Mouse (Mus musculus) limb, embryonic 11.5 days (tissue): Measurements from ENCODE around the gene Lypd6. TPM values are rescaled to one million over a fixed set of nuclear protein-coding genes. Genes with fewer than 3 reads are reported as not detected.

Source experiments
- ATAC-seq: fragments of 200-750 bp; cut with Nextera tagmentation; 2 replicates; pipeline ENCODE4 v1.8.0; 2017; ENCODE audit warnings: low read depth; ENCODE audit not compliant: insufficient number of reproducible peaks, low FRiP score, low TSS enrichment
- DNase-seq: peaks from one replicate; pipeline ENCODE4 v3.0.0-alpha.2; 2015; ENCODE audit warnings: low spot score
- H3K27ac ChIP-seq: fragments of 300-500 bp; sonication (generic); replicated peaks from 2 replicates; pipeline ENCODE4 v1.5.1; 2014; ENCODE audit warnings: low read depth, mild to moderate bottlenecking, low read length
- H3K27me3 ChIP-seq: fragments of 300-500 bp; sonication (generic); 2 replicates; pipeline ENCODE4 v1.6.1; 2014; ENCODE audit warnings: mild to moderate bottlenecking, low read length, mixed read lengths; ENCODE audit not compliant: control insufficient read depth, insufficient read depth
- H3K36me3 ChIP-seq: fragments of 300-500 bp; sonication (generic); 2 replicates; pipeline ENCODE4 v1.6.1; 2014; ENCODE audit warnings: mild to moderate bottlenecking, low read length, moderate library complexity, mixed read lengths; ENCODE audit not compliant: control insufficient read depth, insufficient read depth
- H3K4me1 ChIP-seq: fragments of 300-500 bp; sonication (generic); 2 replicates; pipeline ENCODE4 v1.6.1; 2014; ENCODE audit warnings: low read length, mixed read lengths; ENCODE audit not compliant: control insufficient read depth, insufficient read depth
- H3K4me2 ChIP-seq: fragments of 300-500 bp; sonication (generic); 2 replicates; pipeline ENCODE4 v1.6.1; 2014; ENCODE audit warnings: low read depth, mild to moderate bottlenecking, moderate library complexity; ENCODE audit not compliant: severe bottlenecking
- H3K4me3 ChIP-seq: fragments of 300-500 bp; sonication (generic); 2 replicates; pipeline ENCODE4 v1.5.1; 2014; ENCODE audit warnings: low read depth, low read length
- H3K9ac ChIP-seq: fragments of 300-500 bp; sonication (generic); 2 replicates; pipeline ENCODE4 v1.6.1; 2014; ENCODE audit warnings: mild to moderate bottlenecking, low read length
- H3K9me3 ChIP-seq: fragments of 300-500 bp; sonication (generic); 2 replicates; pipeline ENCODE4 v1.6.1; 2016; ENCODE audit warnings: low read length; ENCODE audit not compliant: control insufficient read depth
- WGBS: fragments of 180-500 bp; shearing (Covaris S2); extraction: QIAGEN DNeasy Blood & Tissue Kit; methylation state at CpG from one replicate; pipeline ENCODE4 v1.1.7; 2014; 5-methylcytosine and 5-hydroxymethylcytosine counted together
- polyA plus RNA-seq: library from polyadenylated mRNA; unstranded; fragments of >200 nt; fragmentation: Nextera tagmentation; extraction: Ambion mirVana; gene quantifications from 2 replicates; pipeline ENCODE4 v1.2.1, GENCODE M21; 2014

The Lypd6 gene
- polyA plus RNA-seq, 1 experiment from 2014 or later, result 7.4 TPM

- H3K9ac ChIP-seq, result no peak overlapping the region
These were observed 93.8 kb downstream of the Lypd6 start for GRCm38 (mm10) chr2:50160069-50160468.

GRCm38 (mm10) chr2:50163608-50164007 is 97.4 kb downstream of the Lypd6 start:
- Histone ChIP-seq H3K4me3 (no peak overlapping the region), H3K36me3 (no peaks in the 10 kb centered on the region), H3K27ac (no peak overlapping the region), H3K9ac (no peak overlapping the region), H3K9me3 (no peaks in the 10 kb centered on the region), H3K4me1 (no peaks in the 10 kb centered on the region), H3K27me3 (no peaks in the 10 kb centered on the region), H3K4me2 (no peak overlapping the region)
- DNase-seq (no peak), ATAC-seq (no peak)
- WGBS, result 89% methylated on average over 8 of the region's 8 CpGs

More at GRCm38 (mm10) chr2:50160069-50160468, 93.8 kb downstream of the Lypd6 start:
- no peak overlapping the region for H3K4me3 ChIP-seq
- H3K9me3 ChIP-seq, result no peaks in the 10 kb centered on the region
- no peak overlapping the region for H3K4me2 ChIP-seq
- H3K27ac ChIP-seq, result no peak overlapping the region
- H3K27me3 ChIP-seq, result no peaks in the 10 kb centered on the region
- no peaks in the 10 kb centered on the region for H3K36me3 ChIP-seq
- ATAC-seq (no peak), DNase-seq (no peak)
- WGBS, result 93% methylated on average over 3 of the region's 3 CpGs
- H3K4me1 ChIP-seq, result no peaks in the 10 kb centered on the region

- H3K4me1 ChIP-seq, result no peaks in the 10 kb centered on the region
- no peak overlapping the region for H3K4me3 ChIP-seq
- ATAC-seq, result no peak
- no peaks in the 10 kb centered on the region for H3K27me3 ChIP-seq
- no peak overlapping the region for H3K4me2 ChIP-seq
- H3K36me3 ChIP-seq, result no peaks in the 10 kb centered on the region
- 40% methylated on average over 6 of the region's 6 CpGs for WGBS
- DNase-seq, result no peak
- H3K9ac ChIP-seq, result no peak overlapping the region
- H3K9me3 ChIP-seq, result no peaks in the 10 kb centered on the region
- no peak overlapping the region for H3K27ac ChIP-seq
These were observed 99.0 kb downstream of the Lypd6 start for GRCm38 (mm10) chr2:50165277-50165676.

GRCm38 (mm10) chr2:50166082-50166481 is 99.9 kb downstream of the Lypd6 start:
- Histone ChIP-seq H3K4me1 (no peaks in the 10 kb centered on the region), H3K27ac (no peak overlapping the region), H3K36me3 (no peaks in the 10 kb centered on the region), H3K4me2 (no peak overlapping the region), H3K4me3 (no peak overlapping the region), H3K9ac (no peak overlapping the region), H3K9me3 (no peaks in the 10 kb centered on the region), H3K27me3 (no peaks in the 10 kb centered on the region)
- DNase-seq (no peak), ATAC-seq (no peak)
- 61% methylated on average over 5 of the region's 5 CpGs for WGBS

DNA sequence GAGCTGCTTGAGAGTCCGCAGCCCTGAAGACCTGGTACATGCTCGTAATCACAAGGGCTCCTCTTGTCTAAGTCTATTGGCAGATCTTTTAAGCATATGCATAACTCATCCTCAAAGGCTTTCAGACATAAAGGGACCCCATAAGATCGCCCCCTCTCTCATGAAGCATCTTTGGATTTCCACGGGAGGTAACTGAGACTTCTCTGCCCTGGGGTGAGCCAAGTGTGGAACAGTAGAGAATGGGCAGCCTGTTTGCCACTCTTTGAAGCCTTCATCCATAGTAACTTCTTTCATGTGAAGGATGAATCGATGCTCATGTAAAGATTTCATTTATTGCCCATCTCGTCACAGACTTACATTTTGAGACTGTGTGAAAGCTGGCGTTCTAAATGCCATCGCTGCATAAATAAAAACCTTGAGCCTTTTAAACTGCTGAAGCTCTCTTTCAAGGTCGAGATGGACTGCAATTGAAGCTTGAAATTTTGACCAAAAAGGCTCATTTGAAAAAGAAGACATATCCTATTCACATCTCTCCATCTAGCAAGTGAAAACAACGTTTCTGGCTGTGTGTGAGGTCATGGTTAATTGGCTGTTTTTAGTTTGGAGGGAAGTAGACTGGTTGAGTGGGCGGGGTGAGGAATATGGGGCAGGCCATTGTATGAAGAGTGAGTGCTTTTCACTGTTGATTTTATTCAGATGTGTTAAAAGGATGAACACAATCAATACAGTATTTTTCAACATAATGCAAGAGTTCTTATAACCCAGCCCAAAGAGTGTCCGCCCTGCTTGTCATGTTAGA is 107.7 kb downstream of the Lypd6 start:
- Histone ChIP-seq H3K27me3 (no peaks in the 10 kb centered on the region), H3K9me3 (no peaks in the 10 kb centered on the region), H3K4me2 (no peak overlapping the region), H3K4me1 (no peaks in the 10 kb centered on the region), H3K9ac (no peak overlapping the region), H3K36me3 (no peaks in the 10 kb centered on the region), H3K4me3 (no peak overlapping the region), H3K27ac (no peak overlapping the region)
- DNase-seq (no peak), ATAC-seq (no peak)
- 87% methylated on average over 12 of the region's 12 CpGs for WGBS

DNA sequence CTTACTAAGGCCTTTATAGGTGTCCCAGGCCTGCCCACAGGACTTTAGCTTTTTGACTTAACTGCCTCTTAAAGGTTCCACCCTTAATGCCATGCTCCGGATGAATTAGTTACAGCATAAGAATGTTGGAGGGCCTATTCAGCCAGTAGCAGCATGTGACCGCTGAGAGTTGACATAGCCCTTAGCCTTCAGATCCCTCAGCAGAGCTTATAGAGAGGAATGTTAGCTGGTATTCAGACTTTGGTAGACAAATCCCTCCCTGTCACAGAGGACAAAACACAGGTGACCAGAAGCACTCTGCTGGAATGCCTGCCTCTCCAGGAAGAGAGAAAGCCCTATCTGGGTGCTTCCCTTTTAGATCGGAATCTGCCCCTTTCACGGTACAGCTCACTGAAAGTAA is 109.5 kb downstream of the Lypd6 start:
- Histone ChIP-seq H3K4me2 (no peak overlapping the region), H3K27me3 (no peaks in the 10 kb centered on the region), H3K27ac (no peak overlapping the region), H3K9ac (no peak overlapping the region), H3K4me1 (no peaks in the 10 kb centered on the region), H3K4me3 (no peak overlapping the region), H3K9me3 (no peaks in the 10 kb centered on the region), H3K36me3 (no peaks in the 10 kb centered on the region)
- WGBS, result 31% methylated on average over 4 of the region's 4 CpGs
- no peak for ATAC-seq
- no peak for DNase-seq

- no peak overlapping the region for H3K4me2 ChIP-seq
- DNase-seq, result no peak
- no peak overlapping the region for H3K4me3 ChIP-seq
- no peak overlapping the region for H3K9ac ChIP-seq
- no peak for ATAC-seq
- 95% methylated on average over 5 of the region's 5 CpGs for WGBS
- H3K36me3 ChIP-seq, result no peaks in the 10 kb centered on the region
- H3K9me3 ChIP-seq, result no peaks in the 10 kb centered on the region
- no peaks in the 10 kb centered on the region for H3K4me1 ChIP-seq
- no peaks in the 10 kb centered on the region for H3K27me3 ChIP-seq
- no peak overlapping the region for H3K27ac ChIP-seq
These were observed 112.9 kb downstream of the Lypd6 start for GRCm38 (mm10) chr2:50179164-50179563.

DNA sequence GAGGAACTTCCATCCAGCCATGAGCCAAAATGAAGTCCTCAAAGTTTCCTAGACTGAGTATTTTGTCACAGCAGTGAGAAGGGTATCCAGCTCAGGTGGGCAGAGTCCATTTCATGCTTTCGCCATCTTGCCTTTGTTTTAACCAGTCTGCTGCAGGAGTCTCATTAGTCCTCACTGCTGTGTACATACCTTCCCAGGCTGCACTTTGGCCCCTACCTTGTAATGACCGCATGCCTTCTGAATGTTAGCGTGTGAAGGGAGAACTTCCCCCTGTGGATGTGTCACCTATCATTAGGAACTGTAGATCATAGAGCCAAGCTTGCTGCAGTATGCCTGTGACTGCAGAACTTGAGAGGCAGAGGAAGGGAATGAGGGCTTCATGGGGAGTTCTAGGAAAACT is 114.2 kb downstream of the Lypd6 start:
- no peaks in the 10 kb centered on the region for H3K9me3 ChIP-seq
- H3K36me3 ChIP-seq, result no peaks in the 10 kb centered on the region
- no peak for DNase-seq
- no peaks in the 10 kb centered on the region for H3K27me3 ChIP-seq
- no peak for ATAC-seq
- no peaks in the 10 kb centered on the region for H3K4me1 ChIP-seq
- 89% methylated on average over 3 of the region's 3 CpGs for WGBS
- no peak overlapping the region for H3K9ac ChIP-seq
- H3K4me3 ChIP-seq, result no peak overlapping the region
- no peak overlapping the region for H3K27ac ChIP-seq
- no peak overlapping the region for H3K4me2 ChIP-seq

DNA sequence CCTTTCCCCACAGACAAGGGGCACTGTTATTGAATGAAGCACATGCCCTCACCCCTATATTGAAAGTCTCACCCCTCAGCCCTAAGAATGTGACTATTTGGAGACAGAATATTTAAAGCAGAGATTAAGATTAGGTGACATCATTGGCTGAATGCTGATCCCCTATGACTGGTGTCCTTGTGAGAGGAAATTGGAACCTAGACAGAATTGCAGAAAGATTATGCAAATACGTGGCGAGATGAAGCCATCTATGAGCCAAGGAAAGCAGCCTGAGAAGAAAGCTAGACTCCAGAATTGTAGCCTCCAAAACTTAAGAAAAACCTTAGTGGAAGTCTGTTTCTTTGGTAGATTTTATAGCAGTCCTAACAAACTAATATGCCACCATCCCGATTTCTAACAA is 115.1 kb downstream of the Lypd6 start:
- no peak overlapping the region for H3K4me2 ChIP-seq
- H3K4me3 ChIP-seq, result no peak overlapping the region
- H3K9me3 ChIP-seq, result no peaks in the 10 kb centered on the region
- H3K4me1 ChIP-seq, result 0 out of 2 replicates have a peak, but pooled peaks cover 3% of the 10 kb centered on the region
- no peak for ATAC-seq
- H3K36me3 ChIP-seq, result no peaks in the 10 kb centered on the region
- no peak for DNase-seq
- H3K27me3 ChIP-seq, result no peaks in the 10 kb centered on the region
- H3K27ac ChIP-seq, result no peak overlapping the region
- 92% methylated on average over 3 of the region's 3 CpGs for WGBS
- H3K9ac ChIP-seq, result no peak overlapping the region
